Mouse (Mus musculus) testis, adult 2 months (tissue): ENCODE measurements around the gene Gfra1. TPM values are rescaled to one million over a fixed set of nuclear protein-coding genes. Genes with fewer than 3 reads are reported as not detected.

Experiments used
- H3K27ac ChIP-seq: fragments of 200-500 bp; 2 replicates; pipeline ENCODE4 v1.5.1; 2012; ENCODE audit warnings: low read depth, low read length; ENCODE audit not compliant: control insufficient read depth, insufficient read depth
- H3K27me3 ChIP-seq: fragments of 200-500 bp; 2 replicates; pipeline ENCODE4 v1.6.1; 2012; ENCODE audit warnings: mild to moderate bottlenecking, low read length, moderate library complexity; ENCODE audit not compliant: control insufficient read depth, insufficient read depth
- H3K36me3 ChIP-seq: fragments of 200-500 bp; 2 replicates; pipeline ENCODE4 v1.6.1; 2012; ENCODE audit warnings: mild to moderate bottlenecking, low read length; ENCODE audit not compliant: control insufficient read depth, insufficient read depth
- H3K4me1 ChIP-seq: fragments of 200-500 bp; 2 replicates; pipeline ENCODE4 v1.6.1; 2012; ENCODE audit warnings: low read length; ENCODE audit not compliant: control insufficient read depth, insufficient read depth
- H3K4me3 ChIP-seq: fragments of 200-500 bp; 2 replicates; pipeline ENCODE4 v1.5.1; 2012; ENCODE audit warnings: low read depth, mild to moderate bottlenecking, low read length, moderate library complexity, mixed read lengths; ENCODE audit not compliant: control insufficient read depth
- CTCF ChIP-seq: fragments of 200-500 bp; IDR thresholded peaks from 2 replicates; pipeline ENCODE4 v1.5.1; 2012; ENCODE audit warnings: low read depth, mild to moderate bottlenecking, inconsistent platforms, low read length, moderate library complexity; ENCODE audit not compliant: control insufficient read depth, insufficient read depth, insufficient replicate concordance
- POLR2A ChIP-seq: fragments of 200-500 bp; IDR thresholded peaks from 2 replicates; pipeline ENCODE4 v1.6.1; 2012; ENCODE audit warnings: low read depth, mild to moderate bottlenecking, inconsistent platforms, low read length, moderate library complexity; ENCODE audit not compliant: control insufficient read depth
- polyA plus RNA-seq: library from polyadenylated mRNA; depleted of rRNA; stranded (reverse); fragments of >200 nt; gene quantifications from 2 replicates; pipeline ENCODE4 v1.2.3, GENCODE M21; 2012; rRNA removed

Gfra1 gene
- polyA plus RNA-seq: 1.2 and 1.6 TPM in 2 replicates

- no peak for TF ChIP-seq POLR2A
- TF ChIP-seq CTCF: no peak
- Histone ChIP-seq H3K27ac (no peak within 1 kb of the TSS), H3K27me3 (peaks cover 5% of the 10 kb centered on the region), H3K36me3 (no peaks in the 10 kb centered on the region), H3K4me1 (peaks cover 22% of the 10 kb centered on the region), H3K4me3 (peak within 1 kb of the TSS; percentile 33)
Observed at GRCm38 (mm10) chr19:58455496-58456061, at the start of gene Gfra1. Gene Gfra1 (minus strand): TSS chr19:58455909.

DNA sequence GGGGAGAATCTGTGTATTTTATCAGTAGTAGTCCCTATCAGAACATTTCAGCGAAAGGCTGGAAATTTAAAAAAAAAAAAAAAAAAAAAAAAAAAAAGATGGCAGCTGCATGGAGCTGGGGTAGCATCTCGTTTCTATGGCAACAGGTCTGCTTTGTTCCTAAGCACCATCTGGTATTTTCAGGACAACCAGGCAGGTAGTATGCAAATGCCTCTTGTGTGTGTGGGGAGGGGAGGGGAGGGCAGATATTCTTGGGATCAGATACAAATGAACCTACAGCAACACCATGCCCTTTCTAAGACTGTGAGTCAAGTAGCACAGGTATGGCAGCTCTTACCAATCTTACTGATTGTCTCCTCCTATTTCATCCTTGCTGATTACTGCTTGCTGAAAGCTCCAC, 44.3 kb upstream of the Gfra1 start:
- TF ChIP-seq CTCF: no peak
- Histone ChIP-seq H3K36me3 (no peaks in the 10 kb centered on the region), H3K27ac (no peak overlapping the region), H3K27me3 (no peaks in the 10 kb centered on the region), H3K4me1 (no peaks in the 10 kb centered on the region), H3K4me3 (no peak overlapping the region)

DNA sequence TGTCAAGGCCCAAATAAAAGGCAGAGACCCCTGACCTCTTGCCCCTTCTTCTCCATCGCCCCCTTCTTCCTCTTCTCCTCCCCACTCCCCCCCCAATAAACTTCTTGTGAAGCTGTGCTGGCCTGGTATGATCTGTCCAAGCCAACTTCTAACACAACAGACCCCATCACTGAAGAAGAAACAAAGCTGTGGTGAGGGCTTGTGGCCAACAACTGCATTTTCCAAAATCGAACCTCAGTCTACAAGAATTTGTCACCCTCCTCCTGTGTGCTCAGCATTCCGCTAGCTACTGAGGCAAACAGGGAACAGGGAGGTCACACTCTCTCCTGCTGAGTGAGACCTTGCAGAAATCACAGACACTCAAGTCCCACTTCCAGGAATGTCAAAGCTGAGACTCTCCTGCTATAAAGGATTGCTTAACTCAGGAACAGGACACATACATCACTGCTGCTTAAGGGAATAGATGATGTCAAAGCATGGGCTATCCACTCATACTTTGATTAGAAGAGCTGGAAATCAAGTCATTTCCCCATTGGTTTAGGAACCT, 43.8 kb upstream of the Gfra1 start:
- TF ChIP-seq CTCF (no peak), POLR2A (no peak)
- Histone ChIP-seq H3K27me3 (no peaks in the 10 kb centered on the region), H3K27ac (no peak overlapping the region), H3K4me1 (no peaks in the 10 kb centered on the region), H3K4me3 (no peak overlapping the region), H3K36me3 (no peaks in the 10 kb centered on the region)

- TF ChIP-seq CTCF: no peak
- no peak for TF ChIP-seq POLR2A
- Histone ChIP-seq H3K4me1 (no peaks in the 10 kb centered on the region), H3K4me3 (no peak overlapping the region)
Observed at GRCm38 (mm10) chr19:58497106-58497505, 41.4 kb upstream of the Gfra1 start.

GRCm38 (mm10) chr19:58486686-58487085, 31.0 kb upstream of the Gfra1 start:
- H3K27me3 ChIP-seq: no peaks in the 10 kb centered on the region
- no peak overlapping the region for H3K4me3 ChIP-seq
- H3K4me1 ChIP-seq: peaks cover 4% of the 10 kb centered on the region
- H3K36me3 ChIP-seq: no peaks in the 10 kb centered on the region
- TF ChIP-seq POLR2A (no peak), CTCF (no peak)
- H3K27ac ChIP-seq: no peak overlapping the region

More at GRCm38 (mm10) chr19:58497106-58497505, 41.4 kb upstream of the Gfra1 start:
- Histone ChIP-seq H3K36me3 (no peaks in the 10 kb centered on the region), H3K27me3 (no peaks in the 10 kb centered on the region), H3K27ac (no peak overlapping the region)

GRCm38 (mm10) chr19:58482373-58482977, 26.8 kb upstream of the Gfra1 start:
- H3K27ac ChIP-seq: no peak overlapping the region
- no peaks in the 10 kb centered on the region for H3K27me3 ChIP-seq
- no peaks in the 10 kb centered on the region for H3K36me3 ChIP-seq
- H3K4me1 ChIP-seq: no peaks in the 10 kb centered on the region
- TF ChIP-seq POLR2A (no peak), CTCF (no peak)
- no peak overlapping the region for H3K4me3 ChIP-seq

- Histone ChIP-seq H3K4me1 (no peaks in the 10 kb centered on the region), H3K27me3 (no peaks in the 10 kb centered on the region), H3K27ac (no peak overlapping the region), H3K36me3 (no peaks in the 10 kb centered on the region), H3K4me3 (no peak overlapping the region)
- TF ChIP-seq POLR2A (no peak), CTCF (no peak)
Observed at GRCm38 (mm10) chr19:58474251-58474650, 18.5 kb upstream of the Gfra1 start.
